Mouse (Mus musculus) ES-E14 (cell line): ENCODE measurements around the gene Dennd1a. TPM values are rescaled to one million over a fixed set of nuclear protein-coding genes. Genes with fewer than 3 reads are reported as not detected.

Experiments used
- DNase-seq: peaks from one replicate; pipeline ENCODE4 v3.0.0-alpha.2; 2013; ENCODE audit warnings: low read depth, low spot score
- H3K27ac ChIP-seq: 2 replicates; pipeline ENCODE4 v1.5.1; 2012; ENCODE audit warnings: low read depth, mild to moderate bottlenecking, low read length, moderate library complexity, mixed read lengths; ENCODE audit not compliant: poor library complexity, insufficient read depth, severe bottlenecking
- H3K36me3 ChIP-seq: 2 replicates; pipeline ENCODE4 v1.6.1; 2012; ENCODE audit warnings: mild to moderate bottlenecking, low read length, moderate library complexity, mixed read lengths; ENCODE audit not compliant: control insufficient read depth, poor library complexity, insufficient read depth, severe bottlenecking
- H3K4me1 ChIP-seq, 2 experiments: fragments of 150-350 bp in 1 of 2; sonication (generic) in 1 of 2; 2 replicates each; pipeline ENCODE4 v1.6.1; 2012; ENCODE audit warnings: low read length in 2 of 2, mild to moderate bottlenecking in 1 of 2, mixed read lengths in 1 of 2; ENCODE audit not compliant: control insufficient read depth in 2 of 2, insufficient read depth in 2 of 2, poor library complexity in 1 of 2
- H3K4me3 ChIP-seq, 2 experiments: fragments of 150-350 bp in 1 of 2; sonication (generic) in 1 of 2; 2 replicates each; pipeline ENCODE4 v1.5.1; 2012; ENCODE audit warnings: low read length in 2 of 2, low read depth in 1 of 2, mild to moderate bottlenecking in 1 of 2, mixed read lengths in 1 of 2; ENCODE audit not compliant: insufficient read depth in 1 of 2, poor library complexity in 1 of 2, severe bottlenecking in 1 of 2
- H3K9ac ChIP-seq: 2 replicates; pipeline ENCODE4 v1.6.1; 2012; ENCODE audit warnings: low read depth, mild to moderate bottlenecking, low read length, mixed read lengths; ENCODE audit not compliant: poor library complexity, insufficient read depth, severe bottlenecking
- H3K9me3 ChIP-seq: fragments of 150-350 bp; sonication (generic); 2 replicates; pipeline ENCODE4 v1.6.1; 2012; ENCODE audit warnings: low read depth, mild to moderate bottlenecking, low read length; ENCODE audit not compliant: control insufficient read depth, insufficient read depth
- CHD2 ChIP-seq: IDR thresholded peaks from 2 replicates; pipeline ENCODE4 v1.6.1; 2014; ENCODE audit warnings: mild to moderate bottlenecking, low read depth, low read length, inconsistent platforms
- HCFC1 ChIP-seq: IDR thresholded peaks from 2 replicates; pipeline ENCODE4 v1.6.1; 2012; ENCODE audit warnings: low read length, inconsistent platforms, borderline replicate concordance; ENCODE audit not compliant: insufficient read depth
- MAFK ChIP-seq: IDR thresholded peaks from 2 replicates; pipeline ENCODE4 v1.6.1; 2014; ENCODE audit warnings: mild to moderate bottlenecking, low read depth, low read length, inconsistent platforms; ENCODE audit not compliant: insufficient read depth
- ZC3H11A ChIP-seq: IDR thresholded peaks from 2 replicates; pipeline ENCODE4 v1.6.1; 2012; ENCODE audit warnings: low read depth, mild to moderate bottlenecking, inconsistent platforms, low read length, borderline replicate concordance
- ZNF384 ChIP-seq: IDR thresholded peaks from 2 replicates; pipeline ENCODE4 v1.6.1; 2012; ENCODE audit warnings: low read depth, low read length, inconsistent platforms
- in situ Hi-C, 2 experiments: fragments of 600-800 bp; cut with MboI; formaldehyde crosslinking; loops; one replicate each; pipeline ENCODE4 v1.15.1; 2025; ENCODE audit warnings: low sequenced_read_pairs in 2 of 2, inconsistent platforms in 1 of 2; ENCODE audit not compliant: unreplicated experiment in 2 of 2
- total RNA-seq: library from RNA; depleted of rRNA; stranded (reverse); fragments of 300-350 nt; gene quantifications from 2 replicates; pipeline ENCODE4 v1.2.3, GENCODE M21; 2012

Gene Dennd1a
- total RNA-seq, 1 experiment = 6.5 TPM

- H3K9me3 ChIP-seq = no peaks in the 10 kb centered on the region
- TF ChIP-seq HCFC1 = no peak
- no peak for TF ChIP-seq ZNF384
- TF ChIP-seq ZC3H11A = no peak
- TF ChIP-seq MAFK = no peak
- no peak for TF ChIP-seq CHD2
- H3K4me1 ChIP-seq = no peaks in the 10 kb centered on the region
- DNase-seq = no peak
- in situ Hi-C loops = no loop called here
- no peak overlapping the region for H3K4me3 ChIP-seq
- no peak overlapping the region for H3K27ac ChIP-seq
- H3K9ac ChIP-seq = no peak overlapping the region
- no peaks in the 10 kb centered on the region for H3K36me3 ChIP-seq
Measured at GRCm38 (mm10) chr2:38062156-38062555, 225.0 kb downstream of the Dennd1a start.

- H3K9ac ChIP-seq = no peak overlapping the region
- TF ChIP-seq ZNF384 (no peak), MAFK (no peak), CHD2 (no peak), HCFC1 (no peak), ZC3H11A (no peak)
- H3K27ac ChIP-seq = no peak overlapping the region
- H3K4me3 ChIP-seq = no peak overlapping the region
- no peaks in the 10 kb centered on the region for H3K9me3 ChIP-seq
- no peaks in the 10 kb centered on the region for H3K4me1 ChIP-seq
- no peaks in the 10 kb centered on the region for H3K36me3 ChIP-seq
- no peak for DNase-seq
- in situ Hi-C loops = no loop called here
Measured at GRCm38 (mm10) chr2:38061474-38061873, 225.7 kb downstream of the Dennd1a start.

- TF ChIP-seq HCFC1 = no peak
- no peak for TF ChIP-seq ZC3H11A
- TF ChIP-seq MAFK = no peak
- TF ChIP-seq CHD2 = no peak
- no peak for TF ChIP-seq ZNF384
- in situ Hi-C loops = no loop called here
Measured at GRCm38 (mm10) chr2:38052440-38052839, 234.8 kb downstream of the Dennd1a start.

GRCm38 (mm10) chr2:38051485-38052085, 235.6 kb downstream of the Dennd1a start:
- in situ Hi-C loops = no loop called here
- Histone ChIP-seq H3K27ac (no peak overlapping the region), H3K9ac (no peak overlapping the region), H3K4me3 (no peak overlapping the region), H3K36me3 (no peaks in the 10 kb centered on the region), H3K4me1 (no peaks in the 10 kb centered on the region), H3K9me3 (no peaks in the 10 kb centered on the region)
- DNase-seq = no peak
- no peak for TF ChIP-seq MAFK
- TF ChIP-seq CHD2 = no peak
- TF ChIP-seq HCFC1 = no peak
- no peak for TF ChIP-seq ZC3H11A
- no peak for TF ChIP-seq ZNF384

More at GRCm38 (mm10) chr2:38052440-38052839, 234.8 kb downstream of the Dennd1a start:
- H3K4me3 ChIP-seq = no peak overlapping the region
- no peaks in the 10 kb centered on the region for H3K9me3 ChIP-seq
- no peak overlapping the region for H3K27ac ChIP-seq
- no peak for DNase-seq
- H3K4me1 ChIP-seq = no peaks in the 10 kb centered on the region
- H3K36me3 ChIP-seq = no peaks in the 10 kb centered on the region
- no peak overlapping the region; the same call in 1 of the 2 replicates for H3K9ac ChIP-seq

GRCm38 (mm10) chr2:38048996-38049395, 238.2 kb downstream of the Dennd1a start:
- Histone ChIP-seq H3K27ac (no peak overlapping the region), H3K4me3 (no peak overlapping the region), H3K9ac (no peak overlapping the region), H3K36me3 (no peaks in the 10 kb centered on the region), H3K4me1 (no peaks in the 10 kb centered on the region), H3K9me3 (no peaks in the 10 kb centered on the region)
- DNase-seq = no peak
- no peak for TF ChIP-seq ZC3H11A
- no peak for TF ChIP-seq HCFC1
- no peak for TF ChIP-seq ZNF384
- TF ChIP-seq CHD2 = no peak
- TF ChIP-seq MAFK = no peak
- in situ Hi-C loops = no loop called here
